Mouse (Mus musculus) heart, embryonic 13.5 days (tissue): ENCODE measurements around the gene Six4. TPM values are rescaled to one million over a fixed set of nuclear protein-coding genes. Genes with fewer than 3 reads are reported as not detected.
"Not testable (repeated sequence)": the region's sequence is repeated elsewhere in the genome, so short reads cannot be mapped to it uniquely, and the experiment has no call there.

Experiments used
- ATAC-seq: fragments of 200-750 bp; cut with Nextera tagmentation; 2 replicates; pipeline ENCODE4 v1.8.0; 2017; ENCODE audit warnings: moderate TSS enrichment; ENCODE audit not compliant: insufficient number of reproducible peaks, low FRiP score, low TSS enrichment; ENCODE audit errors: extremely low read depth
- H3K27ac ChIP-seq: fragments of 300-500 bp; sonication (generic); replicated peaks from 2 replicates; pipeline ENCODE4 v1.5.1; 2015; ENCODE audit warnings: moderate library complexity, mild to moderate bottlenecking, inconsistent platforms
- H3K27me3 ChIP-seq: fragments of 300-500 bp; sonication (generic); replicated peaks from 2 replicates; pipeline ENCODE4 v1.6.1; 2015; ENCODE audit warnings: mild to moderate bottlenecking, inconsistent platforms
- H3K36me3 ChIP-seq: fragments of 300-500 bp; sonication (generic); 2 replicates; pipeline ENCODE4 v1.6.1; 2015; ENCODE audit warnings: mild to moderate bottlenecking, inconsistent platforms
- H3K4me1 ChIP-seq: fragments of 300-500 bp; sonication (generic); 2 replicates; pipeline ENCODE4 v1.6.1; 2015; ENCODE audit warnings: inconsistent platforms
- H3K4me2 ChIP-seq: fragments of 300-500 bp; sonication (generic); 2 replicates; pipeline ENCODE4 v1.6.1; 2015; ENCODE audit warnings: inconsistent platforms, mild to moderate bottlenecking, moderate library complexity
- H3K4me3 ChIP-seq: fragments of 300-500 bp; sonication (generic); 2 replicates; pipeline ENCODE4 v1.5.1; 2015; ENCODE audit warnings: moderate library complexity, mild to moderate bottlenecking, inconsistent platforms
- H3K9ac ChIP-seq: fragments of 300-500 bp; sonication (generic); 2 replicates; pipeline ENCODE4 v1.6.1; 2015; ENCODE audit warnings: inconsistent platforms, mild to moderate bottlenecking, moderate library complexity
- H3K9me3 ChIP-seq: fragments of 300-500 bp; sonication (generic); 2 replicates; pipeline ENCODE4 v1.6.1; 2016; ENCODE audit warnings: inconsistent platforms
- WGBS: fragments of 180-500 bp; shearing (Covaris S2); methylation state at CpG from one replicate; pipeline ENCODE4 v1.1.7; 2015; ENCODE audit warnings: mixed read lengths; 5-methylcytosine and 5-hydroxymethylcytosine counted together
- polyA plus RNA-seq: library from polyadenylated mRNA; unstranded; fragments of >200 nt; fragmentation: Nextera tagmentation; extraction: Ambion mirVana; gene quantifications from 2 replicates; pipeline ENCODE4 v1.2.1, GENCODE M21; 2015

Gene Six4
- 0.71 and 1.0 TPM in 2 replicates for polyA plus RNA-seq

GRCm38 (mm10) chr12:73113196-73113595 is at the start of gene Six4:
Gene Six4, minus strand, starts transcription at chr12:73113456.
- Histone ChIP-seq H3K9ac (peak within 1 kb of the TSS; percentile 87), H3K4me2 (peak within 1 kb of the TSS; percentile 98), H3K9me3 (no peaks in the 10 kb centered on the region), H3K4me1 (peaks cover 20% of the 10 kb centered on the region), H3K27ac (peak within 1 kb of the TSS; percentile 78), H3K36me3 (peaks cover 8% of the 10 kb centered on the region), H3K27me3 (peaks cover 9% of the 10 kb centered on the region; the same call in 1 of the 2 replicates), H3K4me3 (peak within 1 kb of the TSS; percentile 87)
- ATAC-seq, result peak; percentile 62; the same call in 1 of the 2 replicates
- WGBS, result 0% methylated on average over 20 of the region's 20 CpGs

DNA sequence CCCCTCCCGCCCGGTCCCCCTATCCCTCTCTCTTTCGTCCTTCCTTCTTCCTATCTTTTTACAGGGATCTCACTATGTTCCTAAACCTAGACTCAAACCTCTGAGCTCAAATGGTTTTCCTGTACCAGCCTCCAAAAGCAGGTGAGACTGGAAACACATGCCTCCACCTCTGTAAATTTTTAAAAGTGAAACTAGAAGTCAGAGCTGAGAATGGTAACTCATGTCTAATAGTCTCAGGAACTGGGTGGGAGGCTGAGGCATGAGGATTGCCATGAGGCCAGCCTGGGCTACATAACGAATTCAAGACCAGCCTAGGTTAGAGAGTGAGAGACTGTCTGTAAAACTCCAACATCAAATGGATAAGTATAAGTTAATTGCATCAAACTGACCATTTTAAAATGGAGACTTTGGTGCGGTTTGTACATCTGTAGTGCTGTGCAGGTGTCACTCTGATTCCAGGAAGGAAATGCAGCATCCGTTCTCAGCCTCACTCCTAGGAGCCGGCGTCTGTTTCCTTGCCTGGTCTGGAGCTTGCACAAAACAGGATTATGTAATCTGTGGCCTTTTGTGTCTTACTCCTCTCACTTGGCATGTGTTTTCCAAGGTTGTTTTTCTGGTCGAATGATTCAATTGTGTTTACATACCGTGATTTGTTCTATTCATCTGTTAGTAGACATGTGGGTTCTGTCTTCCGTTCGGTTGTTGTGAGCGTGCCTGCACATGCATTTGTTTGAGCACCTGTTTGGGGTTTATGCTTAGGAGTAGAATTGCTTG is 49.3 kb upstream of the Six4 start:
- ATAC-seq, result no peak
- 0 out of 2 replicates have a peak overlapping the region, but pooled peaks have one; percentile 4 for H3K27ac ChIP-seq

DNA sequence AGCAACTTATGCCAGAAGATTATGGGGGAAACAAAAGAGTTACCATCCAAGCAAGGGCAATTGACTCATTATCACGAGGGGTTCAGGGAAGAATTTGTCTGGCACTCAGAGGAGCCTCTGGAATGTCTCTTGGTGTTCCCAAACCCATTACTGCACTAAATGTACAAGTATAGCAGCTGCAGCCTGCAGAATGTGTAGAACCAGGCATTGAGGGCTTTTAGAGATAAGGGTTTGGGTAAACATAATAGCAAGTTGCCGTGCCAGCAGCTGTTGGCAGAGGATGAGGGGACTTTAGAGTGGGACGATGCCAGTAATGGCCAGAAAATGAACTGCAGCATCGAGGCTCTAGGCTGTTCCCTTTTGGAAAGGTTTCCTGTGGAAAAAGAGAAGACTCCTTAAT is 47.1 kb upstream of the Six4 start:
- Histone ChIP-seq H3K9me3 (no peaks in the 10 kb centered on the region), H3K36me3 (0 out of 2 replicates have a peak, but pooled peaks cover under 1% of the 10 kb centered on the region), H3K27me3 (no peaks in the 10 kb centered on the region), H3K9ac (no peak overlapping the region), H3K4me3 (no peak overlapping the region), H3K4me2 (0 out of 2 replicates have a peak overlapping the region, but pooled peaks have one; percentile 11), H3K27ac (peak overlapping the region; percentile 56), H3K4me1 (peaks cover 17% of the 10 kb centered on the region)
- 30% methylated on average over 4 of the region's 4 CpGs for WGBS
- ATAC-seq, result no peak

More for the DNA sequence above, 49.3 kb upstream of the Six4 start:
- 0 out of 2 replicates have a peak, but pooled peaks cover 7% of the 10 kb centered on the region for H3K36me3 ChIP-seq
- H3K4me1 ChIP-seq, result peaks cover 17% of the 10 kb centered on the region
- no peak overlapping the region for H3K9ac ChIP-seq
- H3K4me3 ChIP-seq, result no peak overlapping the region
- H3K4me2 ChIP-seq, result no peak overlapping the region
- H3K9me3 ChIP-seq, result no peaks in the 10 kb centered on the region
- no peaks in the 10 kb centered on the region for H3K27me3 ChIP-seq
- WGBS, result 75% methylated on average over 13 of the region's 13 CpGs

DNA sequence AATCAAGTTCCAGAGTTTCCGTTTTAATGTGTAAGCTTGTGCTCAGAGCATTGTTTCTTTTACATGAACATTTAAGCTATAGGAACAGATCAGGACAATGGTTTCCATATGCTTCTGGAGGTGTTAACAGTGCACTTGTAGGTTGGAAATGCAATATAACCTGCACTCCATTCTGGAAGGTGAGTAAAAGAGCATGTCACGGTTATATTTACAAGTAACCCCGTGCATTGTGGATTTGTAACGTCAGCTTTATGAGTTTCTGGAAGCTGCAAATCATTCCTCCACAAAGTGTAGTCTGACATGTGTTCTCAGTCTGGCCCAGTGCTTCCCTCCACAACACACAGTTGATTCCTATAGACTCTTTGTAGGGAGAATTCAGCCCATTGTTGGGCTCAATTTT is 40.9 kb upstream of the Six4 start:
- Histone ChIP-seq H3K27me3 (no peaks in the 10 kb centered on the region), H3K27ac (no peak overlapping the region), H3K36me3 (no peaks in the 10 kb centered on the region), H3K4me1 (no peaks in the 10 kb centered on the region; the same call in 1 of the 2 replicates), H3K4me3 (no peak overlapping the region), H3K4me2 (no peak overlapping the region), H3K9me3 (no peaks in the 10 kb centered on the region), H3K9ac (no peak overlapping the region)
- no peak for ATAC-seq
- 87% methylated on average over 4 of the region's 4 CpGs for WGBS

GRCm38 (mm10) chr12:73151038-73151437 is 37.8 kb upstream of the Six4 start:
- not testable (repeated sequence) for H3K9ac ChIP-seq, H3K4me2 ChIP-seq, H3K27me3 ChIP-seq, H3K27ac ChIP-seq, H3K36me3 ChIP-seq, H3K9me3 ChIP-seq, H3K4me3 ChIP-seq, ATAC-seq
- peaks cover 16% of the 10 kb centered on the region for H3K4me1 ChIP-seq
- 84% methylated on average over 5 of the region's 5 CpGs for WGBS

- H3K27ac ChIP-seq, result peak overlapping the region; percentile 36; the same call in 1 of the 2 replicates
- H3K9me3 ChIP-seq, result no peaks in the 10 kb centered on the region
Observed at GRCm38 (mm10) chr12:73147236-73147635, 34.0 kb upstream of the Six4 start.

DNA sequence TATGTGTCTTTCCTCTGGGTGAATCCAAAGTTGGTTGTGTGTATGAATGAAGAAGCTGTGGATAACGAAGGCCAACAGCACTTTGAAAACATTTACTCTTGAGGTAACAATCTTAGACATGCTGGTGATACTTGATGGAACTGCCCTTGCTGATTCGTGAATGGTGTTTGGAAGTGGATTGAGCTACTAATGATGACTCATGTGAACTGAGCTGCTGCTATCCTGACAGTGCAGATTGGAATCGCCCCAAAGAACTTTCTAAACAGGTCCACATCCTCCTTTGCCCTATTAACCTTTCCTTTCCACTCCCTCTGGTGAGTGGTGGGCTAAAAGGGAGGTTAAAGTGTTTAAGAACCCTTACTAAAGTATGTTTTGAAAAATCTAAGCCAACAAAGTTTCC is 27.5 kb upstream of the Six4 start:
- no peak for ATAC-seq
- H3K4me1 ChIP-seq, result 0 out of 2 replicates have a peak, but pooled peaks cover 7% of the 10 kb centered on the region
- no peak overlapping the region for H3K9ac ChIP-seq
- no peak overlapping the region for H3K4me3 ChIP-seq
- 61% methylated on average over 3 of the region's 3 CpGs for WGBS
- no peak overlapping the region for H3K4me2 ChIP-seq
- H3K36me3 ChIP-seq, result peaks cover 7% of the 10 kb centered on the region; the same call in 1 of the 2 replicates
- H3K27ac ChIP-seq, result no peak overlapping the region
- H3K9me3 ChIP-seq, result peaks cover 6% of the 10 kb centered on the region
- H3K27me3 ChIP-seq, result no peaks in the 10 kb centered on the region

More at GRCm38 (mm10) chr12:73147236-73147635, 34.0 kb upstream of the Six4 start:
- H3K27me3 ChIP-seq, result no peaks in the 10 kb centered on the region
- H3K36me3 ChIP-seq, result peaks cover 3% of the 10 kb centered on the region; the same call in 1 of the 2 replicates
- peaks cover 23% of the 10 kb centered on the region for H3K4me1 ChIP-seq
- WGBS, result 46% methylated on average over 3 of the region's 3 CpGs
- no peak overlapping the region for H3K4me3 ChIP-seq
- H3K9ac ChIP-seq, result no peak overlapping the region
- H3K4me2 ChIP-seq, result no peak overlapping the region
- ATAC-seq, result no peak

DNA sequence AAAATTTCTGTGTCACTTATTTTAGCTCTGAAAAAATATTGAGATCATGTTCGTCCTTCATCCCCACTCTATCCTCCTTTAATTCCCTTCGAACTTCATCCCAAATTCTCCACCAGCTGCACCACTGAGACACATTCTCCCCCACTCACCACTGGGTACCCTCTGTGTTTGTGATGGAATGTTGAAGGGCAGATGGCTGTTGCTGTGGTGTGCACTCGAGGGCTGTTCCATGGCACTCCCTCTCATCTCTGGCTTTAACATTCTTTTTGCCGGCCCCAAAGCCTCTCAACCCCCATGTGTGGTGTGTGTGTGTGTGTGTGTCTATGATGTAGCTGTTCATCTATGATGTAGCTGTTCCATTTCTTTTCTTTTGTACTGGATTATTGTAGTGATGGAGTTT is 12.0 kb upstream of the Six4 start:
- 51% methylated on average over 4 of the region's 4 CpGs for WGBS
- peak overlapping the region; percentile 58 for H3K9ac ChIP-seq
- H3K4me2 ChIP-seq, result peak overlapping the region; percentile 81

DNA sequence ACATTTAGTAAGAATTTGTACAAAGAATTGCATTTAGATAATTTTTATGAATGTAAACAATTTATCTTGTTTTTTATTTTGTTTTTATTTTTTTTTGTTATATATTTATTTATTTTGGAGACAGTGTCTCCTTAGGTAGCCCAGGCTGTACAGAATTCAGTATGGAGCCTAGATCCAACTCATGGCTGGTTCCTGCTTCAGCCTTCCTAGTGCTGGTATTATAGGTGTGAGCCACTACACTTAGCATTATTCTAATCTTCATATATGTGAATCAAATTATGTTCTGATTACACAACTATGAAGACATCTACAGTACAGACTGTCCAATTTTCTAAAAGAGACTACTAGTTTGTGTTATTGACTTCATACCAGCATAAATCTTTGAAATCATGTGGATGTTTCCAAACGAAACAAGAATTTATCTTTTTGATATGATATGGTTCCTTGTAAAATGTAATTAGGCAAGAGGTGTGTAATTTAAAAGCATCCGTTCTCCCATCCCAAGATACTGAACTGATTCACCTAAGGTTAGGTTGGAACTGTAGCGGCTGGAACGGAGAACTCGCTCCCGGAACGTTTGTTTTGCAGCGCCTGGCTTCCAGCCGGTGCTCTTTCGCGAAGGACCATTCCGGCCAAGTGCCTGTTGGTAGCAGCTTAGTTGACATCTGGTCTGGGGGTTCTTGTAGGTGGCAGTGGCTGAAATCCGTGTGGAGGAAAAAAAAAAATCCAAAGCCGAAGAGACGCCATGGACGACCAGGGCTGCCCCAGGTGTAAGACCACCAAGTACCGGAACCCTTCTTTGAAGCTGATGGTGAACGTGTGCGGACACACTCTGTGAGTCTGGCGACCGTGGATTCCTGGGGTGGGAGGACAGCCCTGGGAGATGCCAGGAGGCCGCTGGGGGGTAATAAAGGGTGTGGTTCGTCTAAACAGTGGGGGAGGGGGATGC is 10.1 kb upstream of the Six4 start, which contains the start of gene Mnat1:
Gene Mnat1 (plus strand): TSS at position 625 of the 949 bp plus-strand sequence.
- Histone ChIP-seq H3K4me2 (peak within 1 kb of the TSS; percentile 81), H3K9me3 (no peaks in the 10 kb centered on the region), H3K27ac (peak within 1 kb of the TSS; percentile 79), H3K27me3 (no peaks in the 10 kb centered on the region), H3K9ac (peak within 1 kb of the TSS; percentile 92), H3K4me3 (peak within 1 kb of the TSS; percentile 87), H3K4me1 (peaks cover 17% of the 10 kb centered on the region), H3K36me3 (no peaks in the 10 kb centered on the region)
- ATAC-seq, result peak; percentile 37; the same call in 1 of the 2 replicates
- WGBS, result under 1% methylated on average over 23 of the region's 23 CpGs

More for the DNA sequence above, 12.0 kb upstream of the Six4 start:
- Histone ChIP-seq H3K4me1 (peaks cover 17% of the 10 kb centered on the region), H3K36me3 (no peaks in the 10 kb centered on the region), H3K4me3 (no peak overlapping the region), H3K27me3 (no peaks in the 10 kb centered on the region), H3K9me3 (no peaks in the 10 kb centered on the region), H3K27ac (no peak overlapping the region)
- ATAC-seq, result no peak

DNA sequence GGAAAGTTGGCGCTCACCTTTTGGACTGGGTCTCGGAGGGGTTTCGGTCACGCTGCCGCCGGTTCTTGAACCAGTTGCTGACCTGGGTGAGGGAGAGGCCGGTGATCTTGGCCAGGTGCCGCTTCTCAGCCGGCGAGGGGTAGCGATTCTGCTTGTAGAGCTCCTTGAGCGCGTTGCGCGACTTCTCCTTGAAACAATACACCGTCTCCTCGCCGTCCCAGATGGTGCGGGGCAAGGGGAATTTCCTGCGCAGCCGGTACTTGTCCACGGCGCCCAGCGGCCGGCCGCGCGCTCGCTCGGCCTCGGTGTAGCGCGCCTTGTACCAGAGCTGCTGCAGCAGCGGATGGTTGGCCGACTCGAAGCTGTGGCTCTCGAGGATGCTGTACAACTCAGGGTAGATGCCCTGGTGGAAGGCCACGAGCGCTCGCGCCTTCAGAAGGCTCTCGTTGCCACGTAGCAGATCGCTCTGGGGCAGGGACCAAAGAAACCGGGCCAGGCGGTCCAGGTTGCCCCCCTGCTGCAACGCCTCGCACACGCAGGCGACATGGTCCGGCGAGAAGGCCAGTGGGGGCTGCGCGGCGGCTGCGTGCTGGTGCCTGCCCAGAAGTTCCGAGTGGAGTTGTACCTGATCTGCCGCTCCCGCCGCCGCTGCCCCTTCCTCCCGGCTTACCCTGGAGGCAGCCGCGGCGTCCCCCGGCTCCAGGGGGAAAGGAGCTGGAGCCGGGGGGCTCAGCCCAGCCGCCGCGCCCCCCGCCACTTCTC is 749 bp downstream of the Six4 start:
- Histone ChIP-seq H3K4me1 (peaks cover 20% of the 10 kb centered on the region), H3K36me3 (peaks cover 9% of the 10 kb centered on the region), H3K9me3 (no peaks in the 10 kb centered on the region), H3K9ac (peak overlapping the region; percentile 87), H3K4me2 (peak overlapping the region; percentile 98), H3K4me3 (peak overlapping the region; percentile 87), H3K27me3 (peaks cover 9% of the 10 kb centered on the region; the same call in 1 of the 2 replicates), H3K27ac (peak overlapping the region; percentile 78)
- peak; percentile 17; the same call in 1 of the 2 replicates for ATAC-seq
- WGBS, result under 1% methylated on average over 65 of the region's 71 CpGs
